Mouse (Mus musculus): ENCODE measurements around the gene Mef2c. TPM values are rescaled to one million over a fixed set of nuclear protein-coding genes. Genes with fewer than 3 reads are reported as not detected.

Mef2c gene
- polyA plus RNA-seq, 1 experiment, result 36.8 TPM

DNA sequence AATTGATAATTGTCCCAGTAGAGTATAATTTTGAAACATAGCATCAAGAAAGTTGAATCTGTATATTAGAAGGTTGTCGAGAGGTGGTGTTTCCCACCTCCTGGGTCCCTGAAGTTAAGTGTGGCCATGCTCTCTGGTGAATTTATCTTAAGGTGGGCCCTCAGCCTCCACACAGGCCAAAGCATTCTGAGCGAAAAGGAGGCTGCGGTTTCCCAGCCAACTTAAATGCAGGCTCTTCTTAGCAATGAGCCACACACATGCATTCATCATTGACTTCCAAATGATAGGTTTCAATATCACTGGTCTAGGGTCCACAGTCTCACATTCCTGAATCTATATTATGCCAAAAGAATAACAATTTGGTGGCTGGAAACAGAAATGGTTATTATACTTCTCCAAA lies 145.2 kb downstream of the Mef2c start:
- H3K4me3 ChIP-seq (replicated peaks; ENCODE audit: extremely low read depth, low read depth, low read length), result no peak overlapping the region
- WGBS, result 85% methylated on average over 3 of the region's 3 CpGs
- no peaks in the 10 kb centered on the region for H3K4me1 ChIP-seq (ENCODE audit: control insufficient read depth, insufficient read depth, low read length)
- no peak for TF ChIP-seq CTCF (IDR thresholded peaks at IDR 0.05; ENCODE audit: insufficient read depth, low read length)
- TF ChIP-seq POLR2A (IDR thresholded peaks at IDR 0.05; ENCODE audit: borderline replicate concordance, extremely low read depth, low read depth, low read length), result no peak
- no peak for DNase-seq

DNA sequence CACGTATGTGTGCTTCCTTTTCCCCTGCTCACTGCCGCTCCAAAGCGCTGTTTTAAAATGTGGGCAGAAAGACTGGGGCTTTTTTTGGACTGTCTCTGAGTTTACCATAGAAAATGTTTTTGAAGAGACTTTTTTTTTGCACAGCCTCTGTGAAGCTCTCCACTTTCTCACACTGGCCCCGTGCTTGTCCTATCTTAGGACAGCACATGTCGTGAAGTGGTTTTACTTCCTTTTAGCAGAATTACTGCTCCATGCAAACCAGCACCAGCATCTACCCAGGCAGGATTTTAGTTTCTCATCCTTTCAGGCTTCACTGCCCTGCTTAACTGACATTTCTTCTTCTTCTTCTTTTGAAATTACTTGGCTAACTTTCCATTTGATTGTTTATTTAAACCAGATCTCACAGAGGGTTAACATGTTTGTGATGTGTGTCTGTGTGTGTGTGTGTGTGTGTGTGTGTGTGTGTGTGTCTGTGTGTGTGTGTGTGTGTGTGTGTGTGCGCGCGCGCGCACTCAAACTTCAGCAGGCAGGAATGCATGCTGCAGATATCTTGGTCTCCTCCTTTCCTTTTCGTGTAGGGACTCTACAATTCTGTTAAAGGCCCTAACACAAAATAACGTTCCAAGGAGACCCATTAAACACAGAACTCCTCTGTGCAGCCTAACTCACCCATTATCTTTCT lies 146.1 kb downstream of the Mef2c start:
- H3K4me3 ChIP-seq (replicated peaks; ENCODE audit: extremely low read depth, low read depth, low read length), result no peak overlapping the region
- TF ChIP-seq POLR2A (IDR thresholded peaks at IDR 0.05; ENCODE audit: borderline replicate concordance, extremely low read depth, low read depth, low read length), result no peak
- TF ChIP-seq CTCF (IDR thresholded peaks at IDR 0.05; ENCODE audit: insufficient read depth, low read length), result no peak
- 72% methylated on average over 12 of the region's 12 CpGs for WGBS
- no peaks in the 10 kb centered on the region for H3K4me1 ChIP-seq (ENCODE audit: control insufficient read depth, insufficient read depth, low read length)
- no peak for DNase-seq

DNA sequence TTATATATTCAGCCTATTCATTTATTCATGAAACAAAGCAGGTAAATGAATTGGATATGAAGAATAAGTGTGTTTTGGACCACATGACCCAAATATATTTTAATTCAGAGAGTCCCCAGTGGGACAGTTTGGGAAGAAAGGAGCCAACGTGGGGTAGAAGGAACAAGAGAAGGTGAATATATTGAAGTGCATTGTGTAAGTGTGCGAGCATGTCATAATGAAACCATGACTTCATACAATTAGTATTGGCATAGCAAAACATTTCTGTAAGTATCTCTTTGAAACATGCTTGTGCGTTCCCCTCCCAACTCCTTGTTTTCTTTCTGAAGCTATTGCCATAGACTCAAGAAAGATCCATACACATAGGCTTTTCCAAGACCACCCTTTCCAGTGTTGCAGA lies 147.0 kb downstream of the Mef2c start:
- no peak for TF ChIP-seq CTCF (IDR thresholded peaks at IDR 0.05; ENCODE audit: insufficient read depth, low read length)
- TF ChIP-seq POLR2A (IDR thresholded peaks at IDR 0.05; ENCODE audit: borderline replicate concordance, extremely low read depth, low read depth, low read length), result no peak
- no peak for DNase-seq
- Histone ChIP-seq H3K4me1 (ENCODE audit: control insufficient read depth, insufficient read depth, low read length) (no peaks in the 10 kb centered on the region), H3K4me3 (replicated peaks; ENCODE audit: extremely low read depth, low read depth, low read length) (no peak overlapping the region)
- 83% methylated on average over 3 of the region's 3 CpGs for WGBS

DNA sequence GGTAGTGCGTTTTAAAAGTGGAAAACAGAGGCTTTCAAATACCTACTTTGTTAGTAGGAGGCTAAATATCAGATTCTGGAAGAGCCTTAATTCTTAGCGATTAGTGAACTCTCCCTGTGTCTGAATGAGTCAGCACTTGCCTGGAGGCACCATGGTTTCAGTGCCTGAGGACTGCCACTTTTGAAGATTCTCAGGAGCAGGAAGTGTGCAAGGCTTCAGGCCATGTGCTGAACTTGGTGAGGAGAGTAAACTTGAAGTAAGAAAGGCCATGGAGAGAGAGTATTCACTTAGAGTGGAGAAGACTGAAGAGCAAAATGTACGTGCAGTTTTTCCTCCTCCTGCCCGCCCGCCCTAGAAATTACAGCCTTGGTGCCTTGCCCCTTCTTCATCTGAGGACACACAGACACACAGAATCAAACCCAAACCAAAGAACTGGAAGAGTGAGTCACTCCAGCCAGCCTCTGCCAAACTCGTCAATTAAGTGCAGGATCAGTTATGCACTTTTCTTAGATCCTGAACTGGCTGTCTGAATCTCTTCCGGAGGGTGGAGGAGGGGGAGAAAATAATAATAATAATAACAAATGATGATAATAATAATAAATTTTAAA lies 148.2 kb downstream of the Mef2c start:
- no peak for TF ChIP-seq CTCF (IDR thresholded peaks at IDR 0.05; ENCODE audit: insufficient read depth, low read length)
- no peak for TF ChIP-seq POLR2A (IDR thresholded peaks at IDR 0.05; ENCODE audit: borderline replicate concordance, extremely low read depth, low read depth, low read length)
- no peak for DNase-seq
- Histone ChIP-seq H3K4me1 (ENCODE audit: control insufficient read depth, insufficient read depth, low read length) (no peaks in the 10 kb centered on the region), H3K4me3 (replicated peaks; ENCODE audit: extremely low read depth, low read depth, low read length) (no peak overlapping the region)
- 66% methylated on average over 7 of the region's 7 CpGs for WGBS

DNA sequence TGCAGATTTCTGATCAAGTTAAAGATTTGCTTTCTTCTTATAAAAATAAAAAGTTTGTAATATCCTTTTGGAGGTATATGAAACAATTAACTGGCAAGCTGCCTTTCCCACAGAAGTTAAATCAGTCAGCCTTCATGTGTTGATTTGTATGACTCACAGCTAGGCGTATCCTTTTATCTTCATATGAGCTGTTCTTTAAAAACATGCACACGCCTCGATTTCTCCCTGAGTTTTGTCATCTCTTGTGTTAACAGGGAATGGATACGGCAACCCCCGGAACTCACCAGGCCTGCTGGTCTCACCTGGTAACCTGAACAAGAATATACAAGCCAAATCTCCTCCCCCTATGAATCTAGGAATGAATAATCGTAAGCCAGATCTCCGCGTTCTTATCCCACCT lies 148.7 kb downstream of the Mef2c start:
- WGBS, result 71% methylated on average over 8 of the region's 8 CpGs
- DNase-seq, result no peak
- Histone ChIP-seq H3K4me1 (ENCODE audit: control insufficient read depth, insufficient read depth, low read length) (no peaks in the 10 kb centered on the region), H3K4me3 (replicated peaks; ENCODE audit: extremely low read depth, low read depth, low read length) (no peak overlapping the region)
- no peak for TF ChIP-seq CTCF (IDR thresholded peaks at IDR 0.05; ENCODE audit: insufficient read depth, low read length)
- TF ChIP-seq POLR2A (IDR thresholded peaks at IDR 0.05; ENCODE audit: borderline replicate concordance, extremely low read depth, low read depth, low read length), result no peak

DNA sequence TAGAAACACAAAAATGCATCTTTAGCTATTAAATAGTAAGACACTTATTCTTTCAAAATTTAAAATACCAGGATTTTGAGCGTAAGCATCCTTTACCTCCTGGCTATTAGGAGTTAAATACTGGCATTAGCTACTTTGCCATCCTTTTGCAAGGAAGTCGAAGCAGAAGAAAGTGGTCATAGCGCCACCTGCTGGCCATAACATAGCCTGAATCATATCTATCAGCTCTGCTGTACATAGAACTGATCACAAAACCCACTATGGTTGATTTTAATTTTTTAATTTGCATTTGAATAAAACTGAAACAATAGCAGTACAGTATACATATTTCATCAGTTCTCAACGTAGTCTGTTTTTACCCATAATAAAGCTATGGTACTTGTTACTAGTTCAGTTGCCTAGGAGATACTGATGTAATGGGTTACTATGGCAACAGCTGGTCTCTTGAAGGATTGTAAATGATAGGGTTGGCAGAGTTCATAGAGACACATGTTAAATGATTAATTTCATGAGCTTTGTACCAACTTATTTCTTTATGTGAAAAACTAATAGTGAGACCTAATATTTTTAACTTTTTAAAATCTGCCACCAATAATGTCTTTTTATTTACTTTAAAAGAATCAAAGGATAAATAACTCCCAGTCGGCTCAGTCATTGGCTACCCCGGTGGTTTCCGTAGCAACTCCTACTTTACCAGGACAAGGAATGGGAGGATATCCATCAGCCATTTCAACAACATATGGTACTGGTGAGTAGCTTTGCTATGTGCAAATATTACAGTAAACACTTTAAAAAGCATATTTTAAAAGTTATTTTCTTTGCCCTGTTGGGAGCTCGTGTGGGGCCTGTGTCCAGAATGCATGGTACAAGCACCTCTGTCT lies 151.3 kb downstream of the Mef2c start:
- Histone ChIP-seq H3K4me3 (replicated peaks; ENCODE audit: extremely low read depth, low read depth, low read length) (no peak overlapping the region), H3K4me1 (ENCODE audit: control insufficient read depth, insufficient read depth, low read length) (no peaks in the 10 kb centered on the region)
- TF ChIP-seq POLR2A (IDR thresholded peaks at IDR 0.05; ENCODE audit: borderline replicate concordance, extremely low read depth, low read depth, low read length), result no peak
- peak; percentile 42; the same call in 1 of the 2 replicates for TF ChIP-seq CTCF (IDR thresholded peaks at IDR 0.05; ENCODE audit: insufficient read depth, low read length)
- DNase-seq, result peak; percentile 58
- WGBS, result 42% methylated on average over 8 of the region's 8 CpGs

DNA sequence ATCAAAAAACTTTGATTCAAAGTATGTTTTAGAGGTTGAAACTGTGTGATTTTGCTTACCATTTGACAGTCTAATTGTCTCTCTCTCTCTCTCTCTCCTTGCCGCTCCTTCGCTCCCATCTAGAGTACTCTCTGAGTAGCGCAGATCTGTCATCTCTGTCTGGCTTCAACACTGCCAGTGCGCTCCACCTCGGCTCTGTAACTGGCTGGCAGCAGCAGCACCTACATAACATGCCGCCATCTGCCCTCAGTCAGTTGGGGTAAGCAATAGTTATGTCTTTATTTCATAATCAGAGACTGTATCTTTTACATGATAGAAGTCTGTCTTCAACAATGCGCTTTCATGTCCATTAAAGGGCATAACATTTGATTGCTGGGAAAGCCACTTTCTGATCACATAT lies 152.3 kb downstream of the Mef2c start:
- DNase-seq, result no peak
- no peak overlapping the region for H3K4me3 ChIP-seq (replicated peaks; ENCODE audit: extremely low read depth, low read depth, low read length)
- WGBS, result 87% methylated on average over 7 of the region's 7 CpGs
- TF ChIP-seq POLR2A (IDR thresholded peaks at IDR 0.05; ENCODE audit: borderline replicate concordance, extremely low read depth, low read depth, low read length) (no peak), CTCF (IDR thresholded peaks at IDR 0.05; ENCODE audit: insufficient read depth, low read length) (no peak)
- no peaks in the 10 kb centered on the region for H3K4me1 ChIP-seq (ENCODE audit: control insufficient read depth, insufficient read depth, low read length)

DNA sequence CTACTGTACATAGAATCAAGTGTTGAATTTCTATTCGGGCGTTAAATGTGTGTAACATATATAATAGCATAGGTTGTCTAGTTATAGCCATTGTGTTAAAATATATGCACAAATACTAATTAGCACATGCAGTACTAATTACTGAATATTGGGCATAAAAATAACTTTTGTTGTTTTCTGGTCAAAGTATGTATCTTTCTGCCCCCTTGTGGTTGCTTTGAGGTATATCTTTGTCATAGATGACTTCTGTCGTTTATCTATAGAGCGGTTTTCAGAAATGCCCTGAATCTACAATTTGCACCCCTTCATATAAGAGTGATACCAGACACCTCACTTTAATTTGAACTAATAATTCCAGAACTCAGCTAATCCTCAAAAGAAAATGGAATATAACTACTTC lies 152.9 kb downstream of the Mef2c start:
- TF ChIP-seq POLR2A (IDR thresholded peaks at IDR 0.05; ENCODE audit: borderline replicate concordance, extremely low read depth, low read depth, low read length), result no peak
- TF ChIP-seq CTCF (IDR thresholded peaks at IDR 0.05; ENCODE audit: insufficient read depth, low read length), result no peak
- DNase-seq, result no peak
- Histone ChIP-seq H3K4me1 (ENCODE audit: control insufficient read depth, insufficient read depth, low read length) (no peaks in the 10 kb centered on the region), H3K4me3 (replicated peaks; ENCODE audit: extremely low read depth, low read depth, low read length) (no peak overlapping the region)
- 72% methylated on average over 4 of the region's 4 CpGs for WGBS

DNA sequence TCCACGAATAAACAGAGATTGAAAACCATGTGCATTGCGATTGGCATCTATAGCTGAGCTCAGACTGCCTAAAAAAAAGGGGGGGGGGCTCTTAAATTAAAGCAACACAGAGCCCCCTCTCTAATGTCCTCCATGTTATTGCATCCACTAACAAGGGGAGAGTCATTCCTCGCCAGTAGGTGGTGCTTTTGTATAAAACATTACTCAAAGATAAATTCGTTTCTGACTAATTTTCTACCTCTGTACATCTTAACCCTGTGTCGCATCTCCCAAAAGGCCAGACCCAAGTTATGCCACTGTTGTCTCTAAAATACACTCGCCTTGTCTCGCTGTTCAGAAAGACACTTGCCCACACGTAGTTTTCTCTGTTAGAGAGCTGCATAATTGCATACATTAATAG lies 156.9 kb downstream of the Mef2c start:
- TF ChIP-seq CTCF (IDR thresholded peaks at IDR 0.05; ENCODE audit: insufficient read depth, low read length) (no peak), POLR2A (IDR thresholded peaks at IDR 0.05; ENCODE audit: borderline replicate concordance, extremely low read depth, low read depth, low read length) (no peak)
- whole genome bisulfite sequencing, result 74% methylated on average over 8 of the region's 8 CpGs
- DNase-seq, result no peak
- H3K4me1 ChIP-seq (ENCODE audit: control insufficient read depth, insufficient read depth, low read length), result no peaks in the 10 kb centered on the region
- H3K4me3 ChIP-seq (replicated peaks; ENCODE audit: extremely low read depth, low read depth, low read length), result no peak overlapping the region
